Mouse (Mus musculus) megakaryocyte, embryonic 14.5 days (primary cell): ENCODE data around the gene Parvb. TPM values are rescaled to one million over a fixed set of nuclear protein-coding genes. Genes with fewer than 3 reads are reported as not detected.
A peak's percentile ranks its signal among the peaks of the same experiment; 100 is the strongest.

Experiments used
- H3K27me3 ChIP-seq: replicated peaks from 2 replicates; pipeline ENCODE3; 2012; ENCODE audit warnings: inconsistent platforms
- H3K36me3 ChIP-seq: replicated peaks from 2 replicates; pipeline ENCODE3; 2012; ENCODE audit warnings: low read length, inconsistent platforms, mixed read lengths
- H3K4me1 ChIP-seq: 2 replicates; pipeline ENCODE4 v1.6.1; 2012; ENCODE audit warnings: inconsistent platforms
- H3K4me3 ChIP-seq: replicated peaks from 2 replicates; pipeline ENCODE3; 2012; ENCODE audit warnings: moderate library complexity, mild to moderate bottlenecking, inconsistent platforms
- H3K9me3 ChIP-seq: 2 replicates; pipeline ENCODE4 v1.6.1; 2012; ENCODE audit warnings: inconsistent platforms
- FLI1 ChIP-seq: IDR thresholded peaks from 2 replicates; pipeline ENCODE4 v1.6.1; 2012; ENCODE audit warnings: low read length, inconsistent platforms, mixed read lengths
- GATA1 ChIP-seq: IDR thresholded peaks from 3 replicates; pipeline ENCODE4 v1.6.1; 2012; ENCODE audit warnings: mixed read lengths, low read length, inconsistent platforms, borderline replicate concordance
- polyA plus RNA-seq: library from polyadenylated mRNA; stranded (reverse); fragments of >175 nt; gene quantifications from 2 replicates; pipeline ENCODE4 v1.2.3, GENCODE M21; 2012; ENCODE audit warnings: low replicate concordance; ENCODE audit not compliant: insufficient read depth

The Parvb gene
- polyA plus RNA-seq, 1 experiment = 524 TPM

DNA sequence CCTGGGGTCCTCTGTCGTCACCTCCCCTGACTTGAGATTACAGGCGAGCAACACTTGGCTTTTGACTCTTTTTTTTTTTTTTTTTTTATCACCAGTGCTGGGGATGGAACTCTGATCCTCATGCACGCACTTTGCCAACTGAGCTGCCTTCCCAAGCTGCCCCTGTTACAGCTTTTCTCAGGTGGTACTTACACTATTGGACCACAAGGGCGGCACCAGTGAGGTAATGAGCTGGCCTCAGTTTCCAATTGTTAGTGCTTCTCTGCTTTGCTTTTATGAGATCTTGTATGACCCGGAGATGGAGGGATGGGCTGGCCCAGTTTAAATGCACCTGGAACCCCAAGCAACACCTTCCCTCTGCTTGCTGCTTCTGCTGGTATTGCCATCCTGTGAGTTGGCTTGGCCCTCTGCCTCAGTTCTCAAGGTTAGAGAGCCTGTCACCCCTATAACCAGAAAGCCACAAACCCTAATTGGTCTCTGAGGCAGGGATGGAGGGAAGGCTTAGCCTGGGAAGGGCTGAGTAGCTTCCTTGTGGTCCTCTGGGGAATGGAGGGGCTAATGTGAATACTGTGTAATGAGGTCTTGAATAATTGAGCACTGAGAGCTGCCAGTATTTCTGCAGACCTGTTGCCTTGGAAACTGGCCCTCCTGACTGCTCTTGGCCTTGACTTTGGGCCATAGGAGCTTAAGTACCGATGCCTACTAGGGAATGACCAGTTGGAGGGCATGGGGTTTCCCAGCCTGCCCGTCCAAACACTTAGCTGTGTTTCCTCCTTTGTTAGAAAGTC lies 3.1 kb downstream of the Parvb start:
- peaks cover 73% of the 10 kb centered on the region for H3K4me1 ChIP-seq
- H3K36me3 ChIP-seq = no peaks in the 10 kb centered on the region
- H3K9me3 ChIP-seq = no peaks in the 10 kb centered on the region; the same call in 1 of the 2 replicates
- TF ChIP-seq FLI1 = no peak
- TF ChIP-seq GATA1 = no peak
- peak overlapping the region; percentile 73 for H3K4me3 ChIP-seq
- H3K27me3 ChIP-seq = peaks cover 26% of the 10 kb centered on the region

DNA sequence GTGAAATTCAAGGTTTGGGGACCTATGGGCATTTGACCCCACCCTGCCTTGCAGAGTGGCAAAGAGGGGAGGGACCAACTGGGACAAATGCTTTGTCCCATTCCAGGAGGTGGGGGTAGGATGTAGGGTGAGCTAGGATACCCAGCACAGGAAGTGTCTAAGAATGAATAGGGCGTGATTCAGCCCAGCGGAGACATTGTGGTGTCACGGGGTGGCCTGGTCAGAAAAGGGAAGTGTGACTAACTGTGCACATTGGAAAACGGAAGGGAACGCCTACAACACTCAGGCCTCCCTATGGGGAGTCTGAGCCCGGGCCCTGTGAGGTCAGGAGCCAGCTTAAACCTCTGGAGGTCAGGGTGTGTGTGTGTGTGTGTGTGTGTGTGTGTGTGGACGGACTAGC lies 3.8 kb downstream of the Parvb start:
- H3K9me3 ChIP-seq = peaks cover 2% of the 10 kb centered on the region; the same call in 1 of the 2 replicates
- H3K4me1 ChIP-seq = peaks cover 67% of the 10 kb centered on the region

GRCm38 (mm10) chr15:84238552-84238951 lies 6.7 kb downstream of the Parvb start:
- Histone ChIP-seq H3K4me1 (peaks cover 49% of the 10 kb centered on the region), H3K36me3 (no peaks in the 10 kb centered on the region), H3K4me3 (no peak overlapping the region), H3K9me3 (peaks cover 2% of the 10 kb centered on the region; the same call in 1 of the 2 replicates), H3K27me3 (peaks cover 20% of the 10 kb centered on the region)
- no peak for TF ChIP-seq FLI1
- TF ChIP-seq GATA1 = no peak

More for the DNA sequence above, 3.8 kb downstream of the Parvb start:
- 0 out of 2 replicates have a peak, but pooled peaks have one; percentile 29 for TF ChIP-seq FLI1
- TF ChIP-seq GATA1 = no peak
- peaks cover 26% of the 10 kb centered on the region for H3K27me3 ChIP-seq
- no peaks in the 10 kb centered on the region for H3K36me3 ChIP-seq
- peak overlapping the region; percentile 73 for H3K4me3 ChIP-seq

- TF ChIP-seq FLI1 (no peak), GATA1 (no peak)
- no peaks in the 10 kb centered on the region for H3K36me3 ChIP-seq
- peaks cover 50% of the 10 kb centered on the region for H3K4me1 ChIP-seq
- peaks cover 2% of the 10 kb centered on the region; the same call in 1 of the 2 replicates for H3K9me3 ChIP-seq
- H3K27me3 ChIP-seq = peaks cover 20% of the 10 kb centered on the region
- H3K4me3 ChIP-seq = no peak overlapping the region
These were observed 7.2 kb downstream of the Parvb start for GRCm38 (mm10) chr15:84238991-84239401.

DNA sequence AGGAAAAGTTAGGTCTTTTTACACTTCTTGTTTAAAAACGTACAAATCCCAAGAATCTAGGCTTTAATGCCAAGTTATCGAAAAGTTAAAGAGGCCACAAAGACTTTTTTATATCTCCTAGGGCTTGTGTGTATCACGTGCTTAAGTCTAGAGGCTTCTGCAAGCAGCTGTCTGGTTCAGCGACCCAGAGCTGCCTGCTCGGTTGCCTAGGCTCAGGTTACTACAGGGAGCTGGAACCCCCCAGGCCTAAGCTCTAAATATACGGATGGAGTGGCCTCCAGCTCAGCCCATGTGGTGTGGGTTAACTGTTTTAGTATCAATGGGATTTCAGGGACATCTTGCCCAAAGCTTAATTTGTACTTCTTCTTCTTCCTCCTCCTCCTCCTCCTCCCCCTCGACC lies 9.7 kb downstream of the Parvb start:
- Histone ChIP-seq H3K4me1 (peaks cover 44% of the 10 kb centered on the region), H3K9me3 (peaks cover 2% of the 10 kb centered on the region; the same call in 1 of the 2 replicates), H3K36me3 (no peaks in the 10 kb centered on the region), H3K4me3 (no peak overlapping the region), H3K27me3 (peaks cover 21% of the 10 kb centered on the region)
- TF ChIP-seq GATA1 = no peak
- no peak for TF ChIP-seq FLI1

- Histone ChIP-seq H3K36me3 (peaks cover 9% of the 10 kb centered on the region), H3K4me3 (no peak overlapping the region), H3K27me3 (peaks cover 10% of the 10 kb centered on the region), H3K9me3 (peaks cover 13% of the 10 kb centered on the region), H3K4me1 (peaks cover 21% of the 10 kb centered on the region)
- TF ChIP-seq FLI1 (no peak), GATA1 (no peak)
These were observed 13.3 kb downstream of the Parvb start for GRCm38 (mm10) chr15:84245104-84245503.

DNA sequence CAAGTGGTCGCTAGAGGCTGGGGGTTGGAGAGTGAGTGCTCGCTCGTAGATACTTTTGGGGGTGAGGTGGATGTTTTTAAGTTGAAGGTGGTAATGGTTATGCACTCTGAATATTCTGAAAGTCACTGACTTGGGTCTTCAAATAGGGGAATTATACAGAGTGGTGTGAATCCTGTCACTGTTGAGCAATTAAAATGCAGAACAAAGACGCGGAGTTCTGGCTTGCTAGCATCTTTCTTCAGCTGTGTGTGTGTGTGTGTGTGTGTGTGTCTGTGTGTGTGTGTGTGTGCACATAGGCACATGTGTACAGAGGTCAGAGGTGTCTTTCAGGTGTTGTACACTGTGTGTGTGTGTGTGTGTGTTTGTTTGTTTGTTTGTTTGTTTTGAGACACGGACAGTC lies 14.4 kb downstream of the Parvb start:
- H3K36me3 ChIP-seq = peaks cover 9% of the 10 kb centered on the region
- H3K9me3 ChIP-seq = peaks cover 10% of the 10 kb centered on the region
- H3K4me3 ChIP-seq = no peak overlapping the region
- TF ChIP-seq FLI1 (no peak), GATA1 (no peak)
- peaks cover 11% of the 10 kb centered on the region for H3K27me3 ChIP-seq
- H3K4me1 ChIP-seq = peaks cover 31% of the 10 kb centered on the region

DNA sequence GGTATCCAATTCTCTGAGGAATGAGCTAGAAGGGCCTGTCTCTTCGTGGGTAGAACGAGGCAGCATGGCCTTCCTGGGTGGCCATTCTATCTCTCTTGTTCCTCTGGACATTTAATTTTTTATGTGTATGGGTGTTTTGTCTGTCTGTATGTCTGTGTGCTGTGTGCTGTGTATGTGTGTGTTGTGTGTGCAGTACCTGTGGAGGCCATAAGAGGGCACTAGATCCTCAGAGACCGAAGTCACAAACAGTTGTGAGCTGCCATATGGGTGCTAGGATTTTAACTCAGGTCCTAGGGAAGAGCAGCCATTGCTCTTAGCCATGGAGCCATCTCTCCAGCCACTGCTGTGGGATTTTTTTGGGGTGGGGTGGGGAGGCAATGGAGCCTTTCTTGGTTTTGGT lies 15.5 kb downstream of the Parvb start:
- Histone ChIP-seq H3K4me1 (peaks cover 42% of the 10 kb centered on the region), H3K36me3 (peaks cover 9% of the 10 kb centered on the region), H3K27me3 (peaks cover 16% of the 10 kb centered on the region), H3K4me3 (no peak overlapping the region), H3K9me3 (peaks cover 10% of the 10 kb centered on the region)
- TF ChIP-seq FLI1 = no peak
- no peak for TF ChIP-seq GATA1

DNA sequence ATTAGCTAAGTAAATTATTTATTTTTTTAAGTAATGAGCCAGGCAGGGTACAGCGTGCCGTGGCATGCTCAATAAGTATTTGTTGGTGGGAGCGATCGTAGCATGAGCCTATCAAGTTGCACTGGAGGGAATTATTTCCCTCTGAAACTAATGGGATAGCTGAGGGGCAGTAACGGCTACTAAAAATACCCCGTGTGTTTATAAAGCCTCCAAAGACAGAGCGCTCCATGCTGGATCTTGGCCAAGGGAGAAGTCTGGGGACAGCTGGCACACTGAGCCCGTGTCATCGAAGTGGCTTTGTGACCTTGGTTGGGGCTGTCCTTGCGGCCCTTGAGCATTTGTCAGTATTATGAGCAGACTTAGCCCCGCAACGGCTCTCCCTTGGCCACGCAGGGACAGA lies 19.4 kb downstream of the Parvb start:
- Histone ChIP-seq H3K4me1 (peaks cover 65% of the 10 kb centered on the region), H3K9me3 (peaks cover 10% of the 10 kb centered on the region), H3K4me3 (no peak overlapping the region), H3K36me3 (peaks cover 15% of the 10 kb centered on the region), H3K27me3 (peaks cover 13% of the 10 kb centered on the region)
- TF ChIP-seq GATA1 = no peak
- TF ChIP-seq FLI1 = no peak

DNA sequence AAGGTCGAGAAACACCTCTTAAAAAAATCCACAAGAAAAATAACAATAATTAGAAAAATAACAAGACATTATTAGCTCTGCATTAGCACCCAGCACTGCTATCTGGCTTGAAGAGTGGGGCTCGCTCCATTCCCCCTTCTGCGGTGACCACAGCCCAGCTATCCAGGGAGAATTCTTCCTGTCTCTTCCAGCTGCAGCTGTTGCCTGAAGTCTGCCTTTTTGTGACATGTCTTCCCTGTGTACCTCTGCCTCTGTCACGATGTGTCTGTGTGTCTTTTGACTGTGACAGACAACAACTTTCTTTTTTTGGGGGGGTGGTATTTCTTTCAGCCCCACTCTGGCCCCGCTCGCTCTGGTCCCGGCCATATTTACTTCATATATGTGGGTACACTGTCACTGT lies 20.8 kb downstream of the Parvb start:
- TF ChIP-seq GATA1 (no peak), FLI1 (no peak)
- Histone ChIP-seq H3K27me3 (peaks cover 12% of the 10 kb centered on the region), H3K4me3 (no peak overlapping the region), H3K36me3 (peaks cover 8% of the 10 kb centered on the region), H3K9me3 (peaks cover 3% of the 10 kb centered on the region), H3K4me1 (peaks cover 80% of the 10 kb centered on the region)
